Mouse (Mus musculus): ENCODE measurements at regions not wholly inside any gene's neighbourhood (a gene's known extent, or its start where the extent isn't known, plus 50 kb on each side); places are given as distances from the start of the nearest gene placed in this dataset.

- intact Hi-C loops (cut with DNase I; ENCODE audit: low total_unique reads): loop anchor here (5.0 kb wide), 1 partner anchor 60 kb away; no protein-coding TSS in a partner anchor
- no peak for DNase-seq
Measured at GRCm38 (mm10) chr11:3597002-3597401, 52.0 kb upstream of the Morc2a start.

- no peak for DNase-seq
- intact Hi-C loops (cut with DNase I; ENCODE audit: low total_unique reads): no loop called here
Measured at GRCm38 (mm10) chr11:3594574-3594973, 54.2 kb upstream of the Smtn start.

DNA sequence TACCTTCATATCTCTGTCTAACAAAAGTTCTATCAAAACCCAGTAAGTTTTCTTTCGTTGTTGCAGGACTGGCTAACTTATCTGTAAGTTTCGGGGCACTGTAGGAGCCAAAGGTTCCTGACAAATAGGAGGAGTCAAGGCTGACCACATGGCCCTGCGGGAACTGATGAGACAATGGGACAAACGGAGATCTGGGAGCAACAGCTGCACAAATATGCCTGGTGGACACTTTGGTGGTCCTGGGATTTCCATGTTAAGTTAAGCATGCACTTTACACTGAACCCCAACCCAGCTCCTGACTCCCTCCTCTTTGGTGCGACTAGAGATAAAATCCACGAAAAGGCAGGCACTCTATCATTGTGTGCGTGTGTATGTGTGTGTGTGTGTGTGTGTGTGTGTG, 50.7 kb upstream of the Smtn start:
- intact Hi-C loops (cut with DNase I; ENCODE audit: low total_unique reads): no loop called here

More for the DNA sequence above, 50.7 kb upstream of the Smtn start:
- DNase-seq: no peak

All from gastrocnemius, postnatal 14 days (tissue).